Mouse (Mus musculus) activated CD4-positive, CD25-positive, alpha-beta regulatory T cell, adult 4 months (primary cell): ENCODE measurements around the gene Acap1. TPM values are rescaled to one million over a fixed set of nuclear protein-coding genes. Genes with fewer than 3 reads are reported as not detected.
"Not testable (repeated sequence)": the region's sequence is repeated elsewhere in the genome, so short reads cannot be mapped to it uniquely, and the experiment has no call there.

ENCODE experiments used
- ATAC-seq: one replicate; pipeline ENCODE4 v1.8.0; 2017
- polyA plus RNA-seq, 2 experiments: library from polyadenylated mRNA; unstranded; fragments of 100-300 nt; shearing (Covaris generic); gene quantifications; one replicate each; pipeline ENCODE4 v1.2.1; 2017

The Acap1 gene
- polyA plus RNA-seq, 2 experiments from 2014 or later, result 213 to 273 TPM

DNA sequence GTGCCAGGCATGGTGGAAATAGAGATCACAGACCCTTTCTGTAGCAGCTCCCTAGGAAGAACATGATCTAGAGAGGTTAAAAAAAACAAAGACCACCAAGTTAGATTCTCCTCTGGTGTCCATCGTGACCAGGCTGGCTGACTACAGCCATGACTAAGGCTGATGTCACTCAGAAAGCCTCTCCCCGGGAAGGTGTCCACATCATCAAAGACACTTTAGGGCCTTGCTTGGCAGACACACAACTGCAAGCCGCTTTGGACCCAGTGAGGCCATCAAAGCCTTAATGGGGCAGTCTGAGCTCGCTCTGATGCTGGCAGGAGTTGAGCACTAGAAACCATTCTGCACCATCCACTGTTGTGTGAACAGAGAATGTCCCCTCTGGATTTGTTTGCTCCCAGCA, 22.9 kb downstream of the Acap1 start:
- no peak for ATAC-seq

DNA sequence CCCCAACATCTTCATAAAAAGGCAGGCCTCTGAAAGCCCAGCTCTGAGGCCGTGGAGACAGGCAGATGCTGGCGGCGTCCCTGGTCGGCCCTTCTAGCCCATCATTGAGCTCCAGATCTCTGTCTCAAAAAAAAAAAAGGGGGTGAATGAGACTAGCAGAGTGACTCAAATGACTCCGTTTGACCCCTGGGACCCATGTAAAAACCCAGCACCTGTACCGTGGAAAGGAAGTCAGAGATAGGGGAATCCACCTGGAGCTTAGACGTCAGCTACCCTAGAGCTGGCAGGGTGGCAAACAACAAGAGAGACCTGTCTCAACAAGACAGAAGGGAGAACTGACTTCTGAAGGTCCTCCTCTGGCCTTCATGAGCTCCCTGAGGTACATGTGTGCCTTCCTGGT, 23.5 kb downstream of the Acap1 start:
- ATAC-seq, result no peak

DNA sequence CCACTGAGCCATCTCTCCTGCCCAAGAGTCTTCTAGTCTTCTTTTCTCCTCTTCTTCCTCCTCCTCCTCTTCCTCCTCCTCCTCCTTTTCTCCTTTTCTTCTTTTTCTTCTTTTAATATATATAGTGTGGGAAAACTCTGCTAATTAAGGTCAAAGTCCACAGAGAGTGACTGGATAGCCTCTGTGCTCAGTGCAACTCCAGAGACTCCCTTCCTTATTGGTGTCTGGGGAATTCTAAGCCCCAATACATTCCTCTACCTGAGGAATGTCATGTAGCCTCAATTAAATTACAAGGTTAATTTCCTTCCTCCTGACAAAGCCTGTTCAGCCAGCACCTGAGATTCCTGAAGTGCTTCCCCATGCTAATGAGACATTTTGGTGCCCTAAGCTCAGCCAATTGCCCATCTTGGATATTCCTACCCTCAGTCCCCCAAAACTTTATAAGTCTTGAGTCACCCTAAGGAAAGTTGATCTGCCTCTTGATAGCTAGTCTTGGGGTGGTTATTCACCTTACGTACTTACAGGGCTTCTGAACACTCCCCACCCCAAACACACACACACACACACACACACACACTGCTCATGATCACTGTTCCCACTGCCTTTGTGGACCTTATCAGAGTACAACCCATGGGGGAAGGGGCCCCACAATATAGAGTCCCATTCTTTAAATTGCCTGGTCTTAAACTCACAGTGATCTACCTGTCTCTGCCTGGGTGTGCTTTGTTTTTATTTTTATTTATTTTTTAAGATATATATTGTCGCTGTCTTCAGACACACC, 24.9 kb downstream of the Acap1 start:
- no peak for ATAC-seq

DNA sequence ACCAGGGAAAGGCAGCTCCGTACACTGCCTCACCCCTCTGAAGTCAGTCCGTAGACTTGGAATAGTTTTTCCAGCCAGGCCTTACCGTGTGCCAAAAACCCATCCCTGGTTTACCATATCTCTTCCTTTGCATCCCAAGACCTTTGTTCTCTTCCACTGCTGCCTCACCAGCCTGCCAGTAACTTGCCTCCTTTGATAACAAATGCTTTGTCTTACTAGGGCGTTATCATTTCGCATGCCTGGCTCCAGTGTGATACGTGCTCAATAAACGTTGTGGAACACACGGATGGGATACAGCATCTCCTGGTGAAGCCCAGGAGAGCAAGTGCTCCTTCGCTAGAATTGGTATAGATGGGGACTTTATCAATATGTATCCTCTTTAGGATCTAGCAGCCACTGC, 28.0 kb downstream of the Acap1 start:
- ATAC-seq, result no peak

DNA sequence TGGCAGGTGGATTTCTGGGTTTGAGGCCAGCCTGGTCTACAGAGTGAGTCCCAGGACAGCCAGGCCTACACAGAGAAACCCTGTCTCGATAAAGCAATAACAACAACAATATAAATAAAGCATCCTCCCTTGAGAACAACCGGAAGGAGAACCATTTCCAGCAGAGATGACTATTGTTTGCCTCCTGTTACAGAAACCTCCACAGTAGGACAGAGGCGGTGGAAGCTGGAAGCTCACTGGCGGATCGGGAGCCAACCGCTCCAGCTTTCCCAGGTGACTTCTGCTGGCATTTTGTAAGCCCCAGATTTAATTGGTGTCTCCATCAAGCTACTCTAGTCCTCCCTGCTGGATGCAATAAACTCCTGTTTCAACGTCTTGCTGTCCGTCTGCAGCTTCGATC, 29.8 kb downstream of the Acap1 start:
- ATAC-seq, result no peak

DNA sequence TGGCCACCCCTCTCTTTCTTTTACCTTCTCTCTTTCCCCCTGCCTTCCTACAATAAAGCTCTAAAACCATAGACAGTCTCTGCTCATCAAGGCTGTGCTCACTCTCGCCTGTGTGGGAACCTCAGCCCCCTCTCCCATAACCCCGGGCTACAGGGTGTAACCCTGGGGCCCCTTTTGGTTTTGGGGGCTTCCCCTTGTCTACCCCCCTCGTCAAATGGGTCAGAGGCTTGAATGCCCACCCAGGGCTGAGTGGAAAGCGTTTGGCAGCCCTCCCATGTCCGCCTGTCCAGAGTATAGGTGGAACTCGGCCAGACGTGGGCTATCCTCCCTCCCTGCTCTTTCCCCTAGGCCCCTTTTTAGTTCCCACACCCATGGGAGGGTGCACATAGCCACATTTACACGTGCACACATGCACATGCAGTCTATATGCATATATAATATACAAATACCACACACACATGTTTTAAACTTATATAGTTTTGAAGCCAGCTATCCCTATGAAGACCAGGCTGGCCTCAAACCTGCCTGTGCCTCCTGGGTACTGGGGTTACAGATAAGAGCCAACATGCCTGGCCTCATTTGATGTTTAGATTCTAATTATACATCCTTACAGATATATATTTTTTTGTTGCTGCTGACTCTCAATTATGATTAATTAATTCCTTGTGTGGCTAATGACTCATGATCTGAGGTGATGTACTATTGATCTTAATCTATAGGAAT, 31.0 kb downstream of the Acap1 start:
- no peak for ATAC-seq

DNA sequence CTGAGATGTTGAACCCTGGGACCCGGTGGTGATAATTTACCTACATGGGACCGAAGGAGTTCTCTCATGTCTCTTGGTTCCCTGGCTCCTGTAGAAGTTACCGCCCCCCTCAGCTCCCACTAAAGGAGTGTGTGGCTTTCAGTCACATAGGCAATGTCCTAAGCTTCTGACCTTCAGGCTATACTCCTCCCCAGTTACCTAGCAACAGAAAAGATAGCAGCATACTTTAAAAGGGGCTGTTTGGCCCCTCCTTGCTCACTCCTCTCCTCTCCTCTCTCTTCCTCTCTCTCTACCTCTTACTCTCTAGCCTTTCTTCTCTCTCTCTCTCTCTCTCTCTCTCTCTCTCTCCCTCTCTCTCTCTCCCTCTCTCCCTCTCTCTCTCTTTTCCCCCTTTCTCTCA, 31.6 kb downstream of the Acap1 start:
- not testable (repeated sequence) for ATAC-seq

DNA sequence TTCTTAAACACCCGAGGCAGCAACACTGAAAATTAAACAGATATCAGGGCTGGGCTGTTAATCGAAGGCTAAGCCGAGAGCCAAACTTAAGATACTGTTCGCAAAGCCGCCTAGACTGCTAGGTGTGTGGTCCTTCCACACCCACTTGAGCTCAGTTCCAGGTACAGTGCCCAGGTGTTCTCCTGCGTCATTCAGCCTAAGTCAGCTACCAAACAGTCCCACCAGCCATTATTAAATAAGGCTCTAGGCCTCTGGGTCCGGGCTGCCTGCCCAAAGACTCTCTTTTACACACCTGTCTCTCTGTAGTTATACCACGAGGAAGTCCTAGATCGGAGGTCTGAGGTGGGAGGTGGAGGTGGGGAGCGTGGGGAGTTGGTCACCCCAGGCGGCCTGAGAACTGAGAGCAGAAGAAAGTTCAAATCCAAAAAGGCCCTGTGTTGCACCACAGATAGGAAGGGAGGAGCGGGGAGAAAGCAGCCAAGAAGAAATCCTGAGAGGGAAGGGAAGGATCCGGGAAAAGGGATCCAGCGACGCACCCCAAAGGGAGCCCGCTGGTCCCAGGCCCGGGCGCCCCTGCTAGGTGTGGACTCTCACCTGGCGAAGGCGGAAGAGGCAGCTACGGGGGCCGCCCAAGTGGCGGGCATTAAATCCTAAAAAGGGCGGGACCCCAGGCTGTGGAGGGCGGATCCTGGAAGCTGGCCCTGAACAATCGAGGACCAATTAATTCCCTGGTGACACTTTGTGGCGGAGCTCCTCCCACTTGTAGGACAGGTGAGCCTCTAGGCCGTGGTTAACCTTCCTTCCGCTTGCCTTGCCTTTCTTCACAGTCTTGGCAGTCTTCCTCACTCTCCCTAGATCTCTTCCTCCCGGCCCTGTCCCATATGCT, 37.0 kb downstream of the Acap1 start, which contains the start of gene Tnk1:
Tnk1 (minus strand) TSS at position 618 of the 886 bp plus-strand sequence.
- no peak for ATAC-seq

DNA sequence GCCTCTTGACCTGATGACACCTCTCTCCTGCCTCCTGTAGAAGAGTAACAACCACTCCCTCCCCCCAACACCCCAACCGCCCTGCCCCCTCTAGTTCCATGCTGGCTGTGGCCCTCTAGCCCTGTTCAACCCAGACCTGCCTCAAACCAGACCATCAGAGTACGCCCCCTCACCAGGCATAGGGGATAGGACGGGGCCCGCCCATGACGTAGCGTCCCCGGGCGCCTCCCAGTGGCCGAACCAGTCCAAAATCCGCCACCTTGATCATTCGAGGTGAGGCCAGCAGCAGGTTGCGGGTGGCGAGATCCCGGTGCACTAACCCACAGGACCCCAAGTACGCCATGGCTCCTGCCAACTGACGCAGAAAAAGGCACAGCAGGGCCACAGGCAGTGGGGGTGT, 40.0 kb downstream of the Acap1 start:
- ATAC-seq, result no peak

DNA sequence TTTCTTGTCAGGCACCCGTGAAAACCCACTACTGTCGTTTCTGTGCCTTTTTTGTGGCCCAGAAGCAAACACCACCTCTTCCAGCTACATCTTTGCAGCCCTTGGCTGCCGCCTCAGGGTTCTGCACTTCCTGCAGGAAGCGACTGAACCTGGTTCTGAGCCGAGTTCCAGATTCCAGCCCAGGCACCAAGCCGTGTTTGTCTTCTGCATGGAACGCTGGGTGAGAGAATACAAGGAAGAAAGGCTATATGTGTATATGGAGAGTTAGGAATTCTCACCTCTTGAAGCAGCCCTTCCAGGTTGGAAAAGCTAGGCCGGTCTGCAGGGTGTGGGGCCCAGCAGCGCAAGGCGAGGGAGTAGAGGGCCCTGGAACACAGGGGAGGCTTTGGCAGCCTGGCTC, 40.7 kb downstream of the Acap1 start:
- ATAC-seq, result no peak

DNA sequence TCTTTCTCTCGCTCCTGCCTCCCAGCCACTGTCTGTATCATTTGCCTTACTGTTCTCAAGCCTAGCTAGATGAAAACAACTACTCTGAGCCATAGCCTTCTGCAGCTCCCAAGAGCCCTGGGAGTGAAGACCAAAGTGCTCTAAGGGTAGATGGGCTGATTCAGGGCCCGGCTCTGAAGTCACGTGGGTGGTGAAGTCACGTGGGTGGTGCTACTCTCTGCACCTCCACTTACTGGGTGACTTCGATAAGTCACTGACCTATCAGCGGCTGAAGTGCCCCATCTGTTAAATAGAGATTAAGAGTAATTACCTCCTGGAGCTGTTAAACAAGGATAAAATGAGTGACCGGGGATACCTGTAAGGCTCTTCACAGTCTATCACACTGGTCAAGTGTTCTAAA, 41.3 kb downstream of the Acap1 start:
- no peak for ATAC-seq

DNA sequence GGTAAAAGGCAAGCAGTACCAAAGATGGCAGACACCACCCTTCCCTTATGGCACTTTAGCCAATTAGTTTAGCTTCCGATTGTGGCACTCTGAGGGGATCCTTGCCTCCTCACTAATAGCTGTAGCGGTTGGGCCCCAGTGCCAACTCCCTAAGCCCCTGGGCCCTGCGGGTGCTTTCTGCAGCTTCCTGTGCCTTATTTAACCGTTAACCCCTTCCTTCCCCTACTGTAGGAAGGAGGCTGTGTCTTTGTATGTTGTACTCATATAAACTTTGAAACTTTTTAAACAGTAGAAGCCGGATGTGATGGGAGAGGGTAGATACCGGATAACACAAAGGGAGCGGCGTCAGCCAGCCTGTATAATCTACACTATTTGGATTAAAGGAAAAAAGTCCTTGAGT, 44.6 kb downstream of the Acap1 start:
- no peak for ATAC-seq

DNA sequence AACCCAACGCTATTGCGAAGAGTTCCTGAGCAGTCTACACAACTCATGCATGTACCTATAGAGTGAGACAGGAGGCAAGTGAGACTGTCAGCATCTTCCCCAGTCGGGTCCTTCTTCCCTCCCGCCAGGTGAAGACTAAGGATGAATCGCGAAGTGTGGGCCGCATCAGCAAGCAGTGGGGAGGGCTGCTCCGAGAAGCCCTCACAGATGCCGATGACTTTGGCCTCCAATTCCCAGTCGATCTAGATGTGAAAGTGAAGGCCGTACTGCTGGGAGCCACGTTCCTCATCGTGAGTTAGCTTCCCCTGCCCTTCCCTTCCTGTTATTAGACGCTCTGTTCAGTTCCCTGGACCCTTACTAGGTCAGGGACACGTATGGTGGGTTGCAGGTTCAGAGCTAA, 45.5 kb downstream of the Acap1 start:
- ATAC-seq, result no peak

DNA sequence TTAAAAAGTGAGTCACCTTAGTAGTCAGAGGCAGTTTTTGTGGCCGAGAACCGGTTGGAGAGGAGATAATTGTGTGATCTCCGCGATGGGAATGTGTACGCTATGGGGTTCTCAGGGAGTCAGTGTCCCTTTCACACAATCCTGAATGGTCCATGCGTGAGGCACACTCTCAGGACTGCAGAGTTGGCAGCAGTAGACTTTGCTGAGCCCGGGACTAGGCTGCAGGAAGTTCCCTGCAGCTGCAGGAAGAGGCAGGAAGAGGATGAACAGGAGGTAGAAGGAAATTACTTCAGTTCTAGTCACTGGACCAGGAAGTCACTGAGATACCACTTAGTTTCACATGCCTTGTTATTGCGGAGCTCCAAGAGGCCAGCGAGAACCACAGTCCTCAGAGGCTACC, 46.2 kb downstream of the Acap1 start:
- no peak for ATAC-seq

DNA sequence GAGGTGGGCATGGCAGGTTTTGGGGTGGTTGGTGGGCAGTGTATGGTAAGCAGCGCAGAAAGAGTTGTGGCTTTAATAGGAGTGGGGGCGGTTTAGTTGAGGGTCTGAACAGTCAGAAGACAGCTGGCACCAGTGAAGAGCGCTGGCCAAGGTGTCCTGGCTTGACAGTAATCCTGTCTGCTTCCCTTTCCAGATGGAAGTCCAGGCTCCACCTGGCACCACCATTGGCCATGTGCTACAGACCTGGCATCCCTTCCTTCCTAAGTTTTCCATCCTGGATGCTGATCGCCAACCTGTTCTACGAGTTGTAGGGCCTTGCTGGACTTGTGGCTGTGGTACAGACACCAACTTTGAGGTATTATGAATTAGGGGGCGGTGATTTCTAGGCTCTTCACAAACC, 47.3 kb downstream of the Acap1 start:
- ATAC-seq, result no peak

DNA sequence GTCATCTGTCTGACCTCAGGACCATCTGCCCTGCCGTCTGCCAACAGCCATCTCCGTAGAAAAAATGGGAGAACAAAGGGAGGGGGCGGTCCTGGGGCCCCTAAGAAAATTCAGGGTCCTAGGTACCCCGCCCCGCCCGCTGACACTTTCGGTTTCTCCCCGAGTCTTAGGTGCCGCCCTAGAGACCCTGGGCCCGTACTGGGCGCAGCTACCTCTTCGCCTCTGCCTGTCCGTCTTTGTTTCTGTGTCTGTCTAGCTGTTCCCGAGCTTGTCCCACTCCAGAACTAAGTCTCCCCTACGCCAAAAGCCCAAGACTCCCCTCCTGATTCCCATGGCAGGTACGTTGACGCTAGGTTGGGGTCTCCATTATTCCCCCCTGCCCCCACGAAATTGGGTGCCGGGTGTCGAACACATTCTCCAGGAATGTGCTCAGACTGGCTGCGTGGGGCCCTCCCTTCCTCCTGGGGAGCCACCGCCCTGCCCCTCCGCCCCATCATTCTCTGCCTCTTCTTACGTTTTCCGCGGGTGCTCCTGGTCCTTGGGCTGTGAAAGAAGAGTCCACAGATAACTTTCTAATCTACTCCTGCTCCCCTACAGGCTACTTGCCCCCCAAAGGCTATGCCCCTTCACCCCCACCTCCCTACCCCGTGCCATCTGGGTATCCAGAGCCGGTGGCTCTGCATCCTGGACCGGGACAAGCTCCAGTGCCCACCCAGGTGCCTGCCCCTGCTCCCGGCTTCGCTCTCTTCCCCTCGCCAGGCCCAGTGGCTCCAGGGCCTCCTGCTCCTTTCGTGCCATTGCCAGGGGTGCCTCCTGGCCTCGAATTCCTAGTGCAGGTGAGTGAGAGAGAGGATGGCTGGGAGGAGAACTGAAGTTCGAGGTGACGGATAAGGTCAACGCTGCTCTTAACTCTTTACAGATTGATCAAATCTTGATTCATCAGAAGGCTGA, 48.3 kb downstream of the Acap1 start:
- ATAC-seq, result peak; percentile 50

DNA sequence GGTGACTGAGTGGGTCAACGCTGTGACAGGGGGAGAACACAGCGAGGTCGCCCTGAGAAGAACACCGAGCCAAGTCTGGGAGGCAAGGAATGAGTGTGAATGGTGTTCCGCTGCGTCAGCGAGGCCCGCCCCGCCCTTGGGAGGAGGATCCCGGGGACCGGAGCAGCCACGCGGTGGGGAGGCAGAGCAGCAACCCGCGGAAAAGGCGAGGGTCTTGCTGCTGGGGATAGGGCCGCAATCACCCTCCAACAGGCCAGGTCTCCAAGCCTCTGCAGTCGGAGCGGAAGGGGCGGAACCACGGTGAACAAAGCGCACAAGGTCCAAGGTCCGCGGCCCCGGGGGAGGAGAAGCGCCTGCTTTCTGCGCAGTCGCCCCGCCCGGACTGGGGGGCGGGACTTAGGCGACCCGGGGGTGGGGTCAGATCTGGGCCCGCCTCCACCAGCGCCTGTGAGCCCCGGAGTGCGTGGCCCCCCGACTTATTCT, 49.1 kb downstream of the Acap1 start, which contains the start of gene Plscr3:
Plscr3 (plus strand) TSS at position 179 of the 483 bp plus-strand sequence.
- peak; percentile 80 for ATAC-seq

DNA sequence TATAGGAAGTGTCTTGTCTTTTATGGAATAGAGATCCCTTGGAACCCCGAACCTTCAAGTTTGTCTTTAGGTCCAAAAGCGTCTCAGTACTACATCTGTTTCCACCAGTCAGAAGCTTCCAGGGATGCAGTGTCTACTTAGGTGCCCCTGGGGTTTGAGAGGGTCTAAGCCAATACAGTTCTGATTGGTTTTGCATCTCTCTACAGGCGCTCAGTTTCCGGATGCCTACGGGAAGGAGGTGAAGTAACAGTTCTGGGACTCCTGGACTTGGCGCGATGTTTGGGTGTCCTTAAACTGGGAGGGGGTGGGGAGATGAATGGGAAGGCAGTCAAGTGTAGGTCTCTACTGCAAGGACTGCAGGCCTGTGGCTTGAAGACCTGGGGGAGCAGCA, 56.6 kb downstream of the Acap1 start:
- peak; percentile 16 for ATAC-seq

DNA sequence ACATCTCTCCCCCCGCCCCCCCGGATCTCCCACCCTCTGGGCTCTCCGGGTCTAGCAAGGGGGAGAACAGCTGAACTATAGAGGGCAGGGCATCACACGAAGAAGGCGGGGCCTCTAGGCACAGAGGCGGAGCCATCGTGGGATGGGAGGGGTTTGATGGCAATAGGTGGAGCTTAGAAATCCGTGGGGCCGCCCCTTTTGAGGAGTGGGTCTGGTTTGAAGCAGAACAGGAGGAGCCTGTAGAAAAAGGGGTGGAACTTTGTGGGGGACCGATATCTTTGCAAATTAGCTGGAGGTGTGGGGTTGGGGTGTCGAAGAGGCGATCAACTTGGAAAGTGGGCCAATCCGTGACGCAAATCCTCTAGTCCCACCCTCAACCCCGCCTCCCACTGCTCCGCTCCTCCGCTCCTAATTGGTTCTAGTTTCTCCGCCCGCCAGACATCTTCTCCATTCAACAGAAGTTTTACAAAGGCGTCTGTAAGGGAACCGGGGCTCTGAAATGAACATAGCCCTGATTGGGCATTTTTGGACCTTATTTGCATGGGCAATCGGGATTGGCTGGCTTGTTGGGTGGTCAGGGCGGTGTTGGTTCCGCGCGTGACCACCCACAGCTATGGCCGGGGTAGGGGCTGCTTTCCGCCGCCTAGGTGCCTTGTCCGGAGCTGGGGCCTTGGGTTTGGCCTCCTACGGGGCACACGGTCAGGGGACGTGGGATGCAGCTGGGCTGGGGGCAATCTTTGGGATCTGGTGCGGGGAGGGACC, 57.2 kb downstream of the Acap1 start, which contains the start of gene Tmem256:
Tmem256 (plus strand) TSS at position 563 of the 762 bp plus-strand sequence.
- peak; percentile 87 for ATAC-seq

DNA sequence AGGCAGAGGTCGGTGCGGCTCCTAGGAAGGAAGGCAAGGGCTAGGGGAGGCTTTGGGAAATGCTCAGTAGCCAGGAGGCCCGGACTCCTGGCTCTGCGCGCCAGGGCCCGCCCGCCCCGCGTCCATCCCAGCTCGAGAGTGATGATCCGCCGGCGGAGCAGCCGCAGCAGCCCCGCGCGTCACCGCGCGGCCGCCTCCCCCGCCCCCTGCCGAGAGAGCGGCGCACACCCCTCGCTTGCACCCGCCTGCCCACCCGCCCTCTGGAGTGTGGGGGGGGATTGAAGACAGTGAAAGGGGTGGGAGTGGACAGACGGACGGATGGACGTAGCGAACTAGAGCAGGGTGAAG, 57.8 kb downstream of the Acap1 start, which contains the start of gene Nlgn2:
Nlgn2 (minus strand) TSS at position 181 of the 348 bp plus-strand sequence.
- ATAC-seq, result no peak
